Mouse (Mus musculus): ENCODE measurements around the gene Fgfr2. TPM values are rescaled to one million over a fixed set of nuclear protein-coding genes. Genes with fewer than 3 reads are reported as not detected.
"Not testable (repeated sequence)": the region's sequence is repeated elsewhere in the genome, so short reads cannot be mapped to it uniquely, and the experiment has no call there.

Fgfr2 gene
- polyA plus RNA-seq, 1 experiment from 2014 or later: not detected

- H3K36me3 ChIP-seq (ENCODE audit: inconsistent target); H3K27ac ChIP-seq; H3K4me3 ChIP-seq (ENCODE audit: inconsistent target); H3K79me2 ChIP-seq (ENCODE audit: inconsistent target): not testable (repeated sequence)
These were observed 620.7 kb downstream of the Fgfr2 start for GRCm38 (mm10) chr7:132502445-132502844.

DNA sequence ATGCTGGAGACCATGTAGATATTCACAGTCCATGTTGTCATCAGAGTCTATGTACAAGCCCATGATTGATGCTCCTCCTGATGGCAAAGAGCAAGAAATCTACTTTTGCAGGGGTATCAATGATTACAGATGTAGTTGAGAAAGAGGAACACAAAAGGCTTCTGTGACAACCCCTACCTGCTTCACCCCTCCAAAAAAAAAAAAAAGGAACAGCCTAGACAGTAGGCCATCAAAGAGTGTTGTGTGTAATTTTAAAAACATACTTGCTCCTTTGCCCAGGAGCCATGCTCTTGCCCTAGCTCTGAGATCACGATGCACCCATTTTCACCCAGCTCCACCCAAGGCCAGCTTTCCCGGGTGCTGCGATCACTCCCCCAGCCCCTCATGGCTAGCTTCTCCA is 626.0 kb downstream of the Fgfr2 start:
- no peaks in the 10 kb centered on the region for H3K36me3 ChIP-seq (ENCODE audit: inconsistent target)
- WGBS (ENCODE audit: missing documents): 86% methylated on average over 3 of the region's 3 CpGs
- no peaks in the 10 kb centered on the region for H3K79me2 ChIP-seq (ENCODE audit: inconsistent target)

DNA sequence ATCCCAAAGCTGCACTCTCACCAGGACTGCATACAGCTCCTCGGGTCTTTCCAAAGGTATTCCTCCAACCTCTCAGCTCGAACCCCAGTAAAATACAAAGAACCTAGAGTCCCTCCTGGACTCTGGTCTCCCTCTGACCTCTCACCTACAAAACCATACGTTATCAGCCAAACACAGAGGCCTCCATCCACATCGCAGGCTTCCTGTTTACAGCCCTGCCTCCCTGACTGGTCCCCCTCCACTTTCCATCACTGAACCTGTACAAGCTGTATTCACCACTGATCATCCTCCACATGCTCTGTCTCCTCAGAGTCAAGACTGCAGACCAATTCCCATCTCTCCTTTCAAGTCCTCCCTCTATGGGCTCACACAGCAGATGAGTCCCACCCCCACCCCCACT is 628.9 kb downstream of the Fgfr2 start:
- 22% methylated on average over 4 of the region's 4 CpGs for WGBS (ENCODE audit: missing documents)
- Histone ChIP-seq H3K27ac (no peak overlapping the region), H3K4me3 (ENCODE audit: inconsistent target) (no peak overlapping the region), H3K36me3 (ENCODE audit: inconsistent target) (no peaks in the 10 kb centered on the region), H3K79me2 (ENCODE audit: inconsistent target) (no peaks in the 10 kb centered on the region)

More for the DNA sequence above, 626.0 kb downstream of the Fgfr2 start:
- Histone ChIP-seq H3K4me3 (ENCODE audit: inconsistent target) (no peak overlapping the region), H3K27ac (no peak overlapping the region)

GRCm38 (mm10) chr7:132493632-132494031 is 629.5 kb downstream of the Fgfr2 start:
- H3K27ac ChIP-seq: no peak overlapping the region
- no peaks in the 10 kb centered on the region for H3K36me3 ChIP-seq (ENCODE audit: inconsistent target)
- no peak overlapping the region for H3K4me3 ChIP-seq (ENCODE audit: inconsistent target)
- 52% methylated on average over 3 of the region's 3 CpGs for WGBS (ENCODE audit: missing documents)
- H3K79me2 ChIP-seq (ENCODE audit: inconsistent target): no peaks in the 10 kb centered on the region

DNA sequence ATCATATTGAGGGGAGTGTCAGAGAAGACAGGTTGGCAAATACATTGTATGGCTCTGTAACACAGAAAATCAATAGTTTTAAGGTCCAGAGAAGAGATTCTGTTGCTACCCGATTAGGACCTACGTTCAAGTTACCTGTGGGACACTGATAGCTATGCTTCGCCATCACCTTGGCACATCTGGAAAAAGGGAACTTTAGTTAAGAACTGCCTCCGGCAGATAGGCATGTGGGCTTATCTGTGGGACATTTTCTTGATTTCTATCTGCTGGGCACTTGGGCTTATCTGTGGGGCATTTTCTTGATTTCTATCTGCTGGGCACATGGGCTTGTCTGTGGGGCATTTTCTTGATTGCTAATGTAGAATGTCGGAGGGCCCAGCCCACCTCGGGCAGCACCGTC is 631.2 kb downstream of the Fgfr2 start:
- WGBS (ENCODE audit: missing documents): 77% methylated on average over 7 of the region's 7 CpGs
- no peak overlapping the region for H3K4me3 ChIP-seq (ENCODE audit: inconsistent target)
- no peaks in the 10 kb centered on the region for H3K36me3 ChIP-seq (ENCODE audit: inconsistent target)
- H3K27ac ChIP-seq: no peak overlapping the region
- no peaks in the 10 kb centered on the region for H3K79me2 ChIP-seq (ENCODE audit: inconsistent target)

GRCm38 (mm10) chr7:132487361-132487760 is 635.8 kb downstream of the Fgfr2 start:
- 85% methylated on average over 6 of the region's 6 CpGs for WGBS (ENCODE audit: missing documents)

DNA sequence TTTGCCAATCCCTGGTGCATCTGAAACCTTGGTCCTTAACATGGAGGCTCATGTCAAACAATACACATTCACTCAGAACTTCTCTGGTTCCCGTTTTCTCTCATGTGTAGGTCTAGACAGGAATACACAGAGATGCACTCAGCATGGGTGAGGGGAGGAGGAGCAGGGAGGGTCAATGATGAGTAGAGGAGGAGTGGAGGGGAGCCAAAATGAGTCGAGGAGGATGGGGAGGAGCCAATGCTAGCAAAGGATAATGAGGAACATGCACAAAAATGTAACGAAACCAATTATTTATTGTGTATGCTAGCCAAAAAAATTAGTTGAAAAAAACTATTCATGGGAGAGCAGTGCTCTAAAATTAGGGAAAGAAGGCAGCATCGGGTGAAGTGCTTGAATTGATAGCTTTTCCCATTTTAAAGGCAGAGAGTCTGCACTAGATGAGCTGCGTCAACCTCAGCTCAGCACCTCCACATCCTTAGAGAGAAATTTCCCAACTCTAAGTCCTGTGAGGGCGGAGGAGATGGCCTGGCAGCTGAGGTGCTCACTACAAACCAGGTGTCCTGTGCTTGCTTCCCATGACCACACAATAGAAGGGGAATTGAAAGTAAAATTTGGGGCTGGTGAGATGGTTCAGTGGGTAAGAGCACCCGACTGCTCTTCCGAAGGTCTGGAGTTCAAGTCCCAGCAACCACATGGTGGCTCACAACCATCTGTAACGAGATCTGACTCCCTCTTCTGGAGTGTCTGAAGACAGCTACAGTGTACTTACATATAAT is 636.6 kb downstream of the Fgfr2 start:
- Histone ChIP-seq H3K27ac (no peak overlapping the region), H3K36me3 (ENCODE audit: inconsistent target) (no peaks in the 10 kb centered on the region), H3K79me2 (ENCODE audit: inconsistent target) (no peaks in the 10 kb centered on the region), H3K4me3 (ENCODE audit: inconsistent target) (no peak overlapping the region)
- WGBS (ENCODE audit: missing documents): 71% methylated on average over 6 of the region's 9 CpGs

More at GRCm38 (mm10) chr7:132487361-132487760, 635.8 kb downstream of the Fgfr2 start:
- Histone ChIP-seq H3K36me3 (ENCODE audit: inconsistent target) (no peaks in the 10 kb centered on the region), H3K4me3 (ENCODE audit: inconsistent target) (no peak overlapping the region), H3K79me2 (ENCODE audit: inconsistent target) (no peaks in the 10 kb centered on the region), H3K27ac (no peak overlapping the region)

GRCm38 (mm10) chr7:132484424-132484823 is 638.7 kb downstream of the Fgfr2 start:
- Histone ChIP-seq H3K79me2 (ENCODE audit: inconsistent target) (no peaks in the 10 kb centered on the region), H3K27ac (no peak overlapping the region), H3K4me3 (ENCODE audit: inconsistent target) (no peak overlapping the region), H3K36me3 (ENCODE audit: inconsistent target) (no peaks in the 10 kb centered on the region)
- 22% methylated on average over 5 of the region's 5 CpGs for WGBS (ENCODE audit: missing documents)

- no peaks in the 10 kb centered on the region for H3K79me2 ChIP-seq (ENCODE audit: inconsistent target)
- no peak overlapping the region for H3K4me3 ChIP-seq (ENCODE audit: inconsistent target)
- H3K36me3 ChIP-seq (ENCODE audit: inconsistent target): no peaks in the 10 kb centered on the region
- WGBS (ENCODE audit: missing documents): 77% methylated on average over 4 of the region's 4 CpGs
- no peak overlapping the region for H3K27ac ChIP-seq
These were observed 642.3 kb downstream of the Fgfr2 start for GRCm38 (mm10) chr7:132480696-132481306.

DNA sequence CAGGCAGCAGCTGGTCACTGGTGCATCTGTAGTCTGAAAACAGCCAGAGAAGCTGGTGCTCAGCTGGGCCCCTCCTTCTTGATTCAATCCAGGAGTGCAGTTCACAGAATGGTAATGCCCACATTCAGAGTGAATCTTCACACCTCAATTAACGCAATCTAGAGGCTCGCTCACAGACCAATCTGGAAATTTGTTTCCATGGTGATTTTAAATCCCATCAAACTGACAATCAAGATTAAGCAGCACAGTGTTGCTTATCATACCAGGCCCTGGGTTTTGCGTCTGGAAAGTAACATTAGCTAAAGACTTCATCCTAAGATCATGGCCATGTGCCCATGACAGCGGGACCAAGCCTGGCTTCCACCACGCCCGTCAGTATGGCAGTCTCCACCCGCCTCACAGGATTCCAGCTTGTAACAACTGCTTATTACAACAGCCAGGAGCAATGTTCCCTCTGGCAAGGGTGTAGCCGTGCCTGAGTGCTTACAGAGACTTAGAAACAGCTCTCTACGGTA is 644.8 kb downstream of the Fgfr2 start:
- Histone ChIP-seq H3K4me3 (ENCODE audit: inconsistent target) (no peak overlapping the region), H3K36me3 (ENCODE audit: inconsistent target) (no peaks in the 10 kb centered on the region), H3K79me2 (ENCODE audit: inconsistent target) (no peaks in the 10 kb centered on the region), H3K27ac (no peak overlapping the region)
- 95% methylated on average over 9 of the region's 9 CpGs for WGBS (ENCODE audit: missing documents)

GRCm38 (mm10) chr7:132477753-132478152 is 645.4 kb downstream of the Fgfr2 start:
- Histone ChIP-seq H3K4me3 (ENCODE audit: inconsistent target) (no peak overlapping the region), H3K27ac (no peak overlapping the region), H3K79me2 (ENCODE audit: inconsistent target) (no peaks in the 10 kb centered on the region), H3K36me3 (ENCODE audit: inconsistent target) (no peaks in the 10 kb centered on the region)
- 80% methylated on average over 3 of the region's 3 CpGs for WGBS (ENCODE audit: missing documents)

GRCm38 (mm10) chr7:132476491-132476890 is 646.7 kb downstream of the Fgfr2 start:
- WGBS (ENCODE audit: missing documents): 88% methylated on average over 2 of the region's 2 CpGs
- Histone ChIP-seq H3K4me3 (ENCODE audit: inconsistent target) (no peak overlapping the region), H3K36me3 (ENCODE audit: inconsistent target) (no peaks in the 10 kb centered on the region), H3K27ac (no peak overlapping the region), H3K79me2 (ENCODE audit: inconsistent target) (no peaks in the 10 kb centered on the region)

- Histone ChIP-seq H3K4me3 (ENCODE audit: inconsistent target) (no peak overlapping the region), H3K27ac (no peak overlapping the region), H3K79me2 (ENCODE audit: inconsistent target) (no peaks in the 10 kb centered on the region), H3K36me3 (ENCODE audit: inconsistent target) (no peaks in the 10 kb centered on the region)
- WGBS (ENCODE audit: missing documents): 26% methylated on average over 5 of the region's 5 CpGs
These were observed 648.1 kb downstream of the Fgfr2 start for GRCm38 (mm10) chr7:132475069-132475468.

DNA sequence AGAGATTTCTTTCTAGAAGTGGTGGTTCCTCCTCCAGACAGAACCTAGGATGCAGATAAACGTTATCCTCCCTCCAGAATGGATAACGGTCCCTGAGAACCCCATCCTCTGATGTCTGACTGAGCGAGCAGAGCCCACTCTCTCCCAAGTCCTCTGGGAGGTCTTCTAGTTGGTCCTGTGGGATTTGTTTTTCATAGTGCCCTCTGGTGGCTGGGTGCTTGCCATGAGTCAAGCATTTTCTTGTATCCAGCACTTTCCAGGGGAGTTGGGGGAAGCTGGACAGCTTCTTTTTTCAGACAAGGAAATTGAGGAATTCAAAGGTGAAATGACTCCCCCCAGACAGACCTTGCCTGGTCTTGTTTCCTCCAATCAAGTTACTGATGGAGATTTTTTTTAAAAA is 651.8 kb downstream of the Fgfr2 start:
- Histone ChIP-seq H3K36me3 (ENCODE audit: inconsistent target) (no peaks in the 10 kb centered on the region), H3K4me3 (ENCODE audit: inconsistent target) (no peak overlapping the region), H3K79me2 (ENCODE audit: inconsistent target) (no peaks in the 10 kb centered on the region), H3K27ac (no peak overlapping the region)
- 70% methylated on average over 3 of the region's 3 CpGs for WGBS (ENCODE audit: missing documents)

GRCm38 (mm10) chr7:132468391-132468790 is 654.8 kb downstream of the Fgfr2 start:
- Histone ChIP-seq H3K4me3 (ENCODE audit: inconsistent target) (no peak overlapping the region), H3K27ac (no peak overlapping the region), H3K36me3 (ENCODE audit: inconsistent target) (no peaks in the 10 kb centered on the region), H3K79me2 (ENCODE audit: inconsistent target) (no peaks in the 10 kb centered on the region)

Measured in macrophage (primary cell).